Mouse (Mus musculus) kidney, adult 11 months (tissue): ENCODE measurements around the gene Helq.

ENCODE experiments used
- DNase-seq: peaks from one replicate; pipeline ENCODE4 v3.0.0; 2022

Helq gene

DNA sequence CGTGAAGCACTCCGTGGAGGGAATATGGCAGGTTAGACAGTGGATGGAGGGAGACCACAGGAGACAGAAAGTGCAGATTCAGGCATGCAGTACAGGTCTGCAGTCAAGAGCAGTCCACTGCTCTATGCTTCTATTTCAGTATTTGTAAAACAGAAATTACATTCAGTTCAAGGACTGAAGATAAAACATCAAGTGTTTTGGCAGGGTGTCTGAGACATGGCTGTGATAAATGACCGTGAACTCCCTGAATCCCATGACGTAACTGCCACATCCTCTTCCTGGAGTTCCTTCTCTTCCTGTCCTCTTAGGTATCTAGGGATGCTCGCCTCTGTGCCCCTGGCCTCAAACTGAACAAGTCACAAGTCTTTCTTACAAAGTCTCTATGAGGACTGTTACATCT, 21.5 kb downstream of the Helq start:
- no peak for DNase-seq

DNA sequence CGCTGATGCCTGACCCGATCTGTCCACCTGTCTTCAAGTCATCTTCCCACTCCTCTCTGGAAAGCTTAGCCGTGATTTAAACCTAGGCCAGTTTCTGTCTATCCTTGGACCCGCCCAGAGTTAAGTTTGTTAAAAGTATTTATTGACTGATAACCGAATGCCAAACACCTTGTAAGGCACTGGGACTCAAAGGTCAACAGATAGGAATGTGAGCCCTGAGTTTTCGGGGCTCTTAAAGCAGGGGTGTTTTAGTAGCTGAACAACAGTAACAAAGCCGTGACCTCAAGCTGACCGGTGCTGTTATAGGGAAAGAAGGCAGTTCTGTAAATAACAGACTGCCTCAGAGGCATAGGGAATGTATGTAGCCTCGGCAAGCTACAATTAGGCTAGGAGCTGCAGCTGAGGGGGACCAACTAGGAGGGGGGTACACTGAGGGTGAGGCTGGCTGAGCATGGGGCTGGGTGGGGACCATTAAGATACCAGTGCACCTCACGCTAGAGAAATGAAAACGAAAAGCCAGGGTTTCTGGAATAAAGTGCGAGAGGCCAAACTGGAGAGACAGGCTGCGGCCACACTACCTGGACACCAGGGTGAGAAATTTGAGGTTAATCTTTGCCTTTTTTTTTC, 22.5 kb downstream of the Helq start:
- DNase-seq: no peak

DNA sequence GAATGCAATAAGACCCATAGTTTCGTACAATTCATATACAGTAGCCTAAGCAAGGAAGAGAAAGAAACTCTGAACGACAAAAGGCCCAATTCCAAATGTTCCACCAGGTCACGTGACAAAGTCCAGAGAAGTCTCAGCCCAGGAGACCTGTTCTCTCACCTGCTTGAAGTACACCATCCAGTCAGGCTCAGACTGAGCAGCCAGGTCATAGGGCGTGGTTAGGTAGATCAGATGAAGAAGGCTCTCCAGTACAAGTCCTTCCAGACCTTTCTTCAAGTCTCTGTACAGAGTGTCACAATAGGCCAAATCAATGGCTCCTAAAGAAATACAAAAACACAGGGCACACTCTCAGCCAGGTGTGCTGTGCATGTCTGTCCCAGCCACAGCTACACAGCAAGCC, 26.8 kb downstream of the Helq start:
- no peak for DNase-seq

DNA sequence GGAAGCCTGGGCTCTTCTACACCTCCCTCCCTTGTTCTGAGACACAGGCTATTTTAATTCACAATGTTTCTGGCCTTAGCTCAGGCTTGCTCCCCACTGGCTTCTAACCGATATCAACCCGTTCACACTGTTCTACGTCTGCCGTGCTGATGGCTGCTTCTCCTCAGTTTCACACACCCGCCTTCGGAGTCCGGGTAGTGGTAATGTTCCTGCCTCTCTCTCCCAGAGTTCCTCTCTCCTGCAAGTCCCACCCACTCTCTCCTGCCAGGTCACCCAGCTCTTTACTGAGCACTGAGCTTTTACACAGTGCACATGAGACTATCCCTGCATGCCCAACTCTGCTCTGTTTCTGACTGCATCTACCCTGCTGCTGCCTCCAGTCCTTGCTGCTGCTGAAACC, 32.4 kb downstream of the Helq start:
- no peak for DNase-seq

DNA sequence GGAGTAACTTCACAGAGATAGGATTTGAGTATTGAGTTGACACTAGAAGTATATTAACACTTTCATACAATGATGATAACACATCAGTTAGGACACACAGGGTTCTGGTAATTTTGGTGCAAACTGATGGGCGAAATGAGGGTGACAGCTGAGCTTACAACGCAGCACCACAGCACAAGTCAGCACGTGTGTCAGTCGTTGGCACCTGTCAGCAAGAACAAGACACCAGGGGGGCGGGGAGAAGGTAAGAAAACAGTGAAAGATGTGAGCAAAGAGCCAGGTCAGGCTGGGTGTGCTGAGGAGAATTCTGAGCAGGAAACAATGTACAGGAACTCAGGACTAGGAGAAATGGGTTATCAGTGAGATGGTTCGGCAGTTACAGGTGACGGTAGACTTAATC, 36.7 kb downstream of the Helq start:
- DNase-seq: no peak

DNA sequence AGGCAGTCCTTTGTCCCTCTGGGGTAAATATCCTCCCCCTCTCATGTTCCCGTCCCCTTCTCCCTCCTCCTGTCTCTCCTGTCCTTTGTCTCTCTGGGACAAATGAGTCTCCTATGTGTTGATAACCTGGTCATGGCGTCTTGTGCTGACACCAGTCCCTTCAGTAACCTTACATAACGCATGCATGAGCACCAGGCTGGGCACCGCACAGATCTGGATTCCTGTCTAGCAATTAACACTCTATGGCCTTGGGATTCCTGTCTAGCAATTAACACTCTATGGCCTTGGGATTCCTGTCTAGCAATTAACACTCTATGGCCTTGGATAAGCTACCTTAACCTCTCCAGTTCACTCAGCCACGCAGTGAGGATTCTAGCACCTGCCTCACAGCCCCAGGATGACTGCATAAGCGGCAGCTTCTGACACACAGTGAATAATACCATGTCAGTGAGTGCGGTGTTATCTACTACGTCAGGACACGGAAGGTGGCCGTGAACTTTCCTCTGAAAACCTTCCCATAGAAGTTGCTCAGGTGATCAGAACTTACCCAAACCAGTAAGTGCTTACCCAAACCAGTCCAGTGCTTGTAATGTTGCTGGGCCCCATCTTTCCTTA, 38.2 kb downstream of the Helq start:
- DNase-seq: no peak

DNA sequence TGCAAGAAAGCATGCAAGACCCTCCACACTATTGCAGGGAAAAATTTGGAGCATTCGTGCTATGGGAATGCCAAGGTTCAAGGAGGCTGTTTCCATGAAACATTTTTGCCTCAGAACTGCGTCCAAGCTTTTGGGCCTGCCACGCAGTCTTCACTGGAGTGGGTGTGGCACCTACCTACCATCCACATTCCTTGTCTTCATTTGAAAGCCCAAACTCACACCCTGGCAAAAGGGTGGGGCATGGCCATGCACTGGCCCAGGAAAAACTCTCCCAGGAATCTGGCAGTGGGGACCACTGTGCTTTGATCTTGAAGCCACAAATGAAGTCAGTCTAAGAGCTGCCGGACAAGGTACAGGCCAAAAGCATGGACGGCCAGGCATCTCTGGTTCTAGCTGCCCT, 40.3 kb downstream of the Helq start:
- no peak for DNase-seq

DNA sequence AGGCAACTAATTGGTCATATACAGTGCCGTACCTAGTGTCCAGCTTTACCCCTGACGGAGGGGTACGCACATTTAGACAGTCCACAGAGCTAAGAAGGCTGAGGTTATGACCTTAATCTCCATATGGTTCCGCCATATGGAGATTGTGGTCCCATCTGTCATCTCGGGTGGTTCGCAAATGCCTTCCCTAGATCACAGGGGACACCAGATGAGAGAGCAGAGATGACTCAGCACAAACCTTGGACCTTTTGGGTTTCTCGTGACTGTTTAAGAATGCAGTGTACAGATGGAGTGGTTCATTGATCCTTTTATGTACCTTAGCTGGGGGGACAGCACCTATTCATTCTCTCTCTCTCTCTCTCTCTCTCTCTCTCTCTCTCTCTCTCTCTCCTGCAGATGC, 45.0 kb downstream of the Helq start:
- no peak for DNase-seq

DNA sequence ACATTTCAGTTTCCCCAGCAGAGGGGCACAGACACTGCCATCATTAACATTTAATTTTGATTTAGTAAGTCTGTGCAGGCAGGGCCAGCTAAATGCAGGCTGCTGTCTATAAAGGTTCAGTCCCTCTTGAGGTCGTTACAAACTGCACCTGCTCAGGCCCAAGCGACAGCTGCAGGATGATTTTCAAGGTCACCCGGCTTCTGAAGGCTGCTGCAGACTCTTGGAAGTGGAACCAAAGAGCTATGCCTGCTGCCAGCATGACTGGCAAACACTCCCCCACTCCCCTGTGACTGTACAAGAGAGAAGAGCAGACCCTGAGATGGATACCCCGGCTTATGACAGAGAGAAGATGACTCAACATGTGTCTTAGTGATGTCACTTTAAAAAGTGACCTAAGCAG, 46.7 kb downstream of the Helq start:
- no peak for DNase-seq

DNA sequence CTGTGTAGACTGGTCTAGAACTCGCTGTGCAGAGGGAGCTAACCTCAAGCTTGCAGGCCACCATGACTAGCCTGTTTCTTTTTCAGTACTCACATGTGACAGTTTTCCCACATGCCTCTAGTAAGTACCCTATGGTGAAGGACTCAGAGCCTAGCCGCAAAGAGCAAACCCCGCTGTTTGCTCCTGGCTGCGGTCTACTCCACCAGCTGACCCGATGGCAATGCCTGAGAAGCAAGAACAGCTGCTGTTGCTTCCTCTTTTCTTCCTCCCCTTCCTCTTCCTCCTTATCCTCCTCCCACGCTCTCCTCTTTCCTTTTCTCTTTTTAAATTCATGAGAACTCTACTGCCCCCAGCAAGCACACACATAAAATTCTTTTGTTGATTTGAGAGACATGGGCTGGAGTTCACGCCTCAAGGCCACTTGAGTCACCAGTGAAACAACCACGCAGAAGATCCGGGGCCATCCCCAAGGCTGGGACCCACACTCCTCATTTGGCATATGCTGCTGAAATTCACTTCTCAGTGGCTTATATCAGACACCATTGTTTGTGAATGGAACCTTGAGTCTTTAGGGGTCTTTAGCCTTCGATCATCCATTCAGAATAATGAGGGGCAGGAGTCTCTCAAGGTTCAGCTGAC, 47.7 kb downstream of the Helq start:
- no peak for DNase-seq

DNA sequence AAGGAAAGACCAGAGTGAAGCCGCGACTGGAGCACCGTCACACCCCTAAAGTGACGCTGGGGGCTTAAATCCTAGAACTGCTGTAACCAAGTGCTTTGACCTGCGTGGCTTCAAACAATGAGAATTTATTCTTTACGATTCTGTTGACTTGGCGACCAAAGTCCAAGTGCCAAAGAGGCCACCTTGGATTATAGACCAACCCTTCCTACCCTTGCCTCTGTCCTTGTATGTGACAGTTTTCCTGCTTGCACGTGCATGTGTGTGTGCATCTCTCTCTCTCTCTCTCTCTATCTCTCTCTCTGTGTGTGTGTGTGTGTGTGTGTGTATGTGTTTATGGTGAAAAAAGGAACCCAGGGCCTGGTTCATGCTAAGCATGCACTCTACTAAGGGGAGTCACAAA, 59.6 kb downstream of the Helq start:
- no peak for DNase-seq

DNA sequence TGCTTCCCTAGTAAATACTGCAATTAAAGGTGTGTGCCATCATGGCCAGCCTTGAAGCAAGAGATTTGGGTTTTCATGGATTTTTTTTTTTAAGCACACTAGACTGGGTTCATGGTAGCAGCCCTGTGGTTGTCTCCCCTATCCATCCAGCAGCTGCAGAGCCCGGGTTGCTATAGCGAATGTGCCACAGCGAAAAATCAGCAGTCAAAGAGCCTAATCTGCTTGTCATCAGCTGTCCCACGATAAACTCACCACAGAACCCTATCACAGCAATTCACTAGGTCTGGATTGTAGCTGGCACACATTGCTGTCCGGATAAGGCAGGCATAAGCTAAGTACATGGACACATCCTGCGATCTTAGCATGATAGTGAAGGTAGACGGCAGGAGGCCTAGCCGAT, 61.5 kb downstream of the Helq start:
- DNase-seq: no peak

DNA sequence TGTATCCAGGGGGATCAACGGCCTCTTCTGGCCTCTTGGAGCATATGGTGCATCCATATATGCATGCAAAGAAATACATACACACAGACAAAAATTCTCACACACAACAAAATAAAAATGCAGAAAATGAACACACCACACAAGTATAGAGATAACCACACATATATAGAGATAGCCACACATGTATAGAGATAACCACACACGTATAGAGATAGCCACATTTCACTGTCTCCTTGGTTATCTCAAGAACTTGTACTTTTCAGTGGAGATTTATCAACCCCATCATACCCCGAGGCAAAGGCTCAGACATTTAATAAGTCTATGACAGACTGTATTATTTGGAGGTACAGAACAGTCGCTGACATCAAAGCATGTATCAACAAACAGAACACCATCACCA, 63.9 kb downstream of the Helq start:
- no peak for DNase-seq

DNA sequence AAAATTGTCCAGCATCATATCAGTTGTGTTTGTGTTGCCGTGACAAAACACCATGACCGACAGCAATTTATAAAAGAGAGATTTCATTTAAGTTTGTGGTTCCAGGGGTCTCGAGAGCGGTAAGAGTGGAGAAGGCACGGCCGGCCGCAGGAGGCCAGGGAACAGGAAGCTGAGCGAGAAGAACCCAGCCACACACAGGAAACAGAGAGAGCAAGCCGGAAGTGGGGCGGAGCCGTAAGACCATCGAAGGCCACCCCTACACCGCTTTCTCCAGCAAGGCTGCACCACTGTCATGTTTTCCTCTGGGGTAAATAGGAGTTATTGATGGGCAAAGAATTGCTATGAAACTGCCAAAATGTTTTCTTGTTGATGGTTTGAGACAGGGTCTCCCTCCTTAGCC, 69.6 kb downstream of the Helq start:
- no peak for DNase-seq

DNA sequence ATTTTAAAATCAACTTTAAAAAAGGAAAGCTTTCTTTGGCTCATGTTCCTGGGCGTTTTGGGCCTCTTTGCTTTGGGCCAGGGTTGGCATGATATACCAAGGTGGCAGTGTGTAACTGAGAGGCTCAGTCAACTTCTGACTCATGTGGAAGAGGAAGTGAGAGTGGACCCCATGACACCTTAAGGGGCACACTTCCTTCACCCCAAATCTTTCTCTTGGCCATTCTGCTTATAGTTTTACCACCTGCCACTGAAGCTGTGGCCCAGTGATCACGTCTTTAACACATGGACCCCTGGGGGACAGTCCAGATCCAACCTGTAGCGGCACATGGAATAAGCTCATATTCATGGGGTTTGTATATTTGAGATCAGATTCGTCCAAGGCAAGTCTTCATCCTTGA, 72.4 kb downstream of the Helq start:
- DNase-seq: no peak

DNA sequence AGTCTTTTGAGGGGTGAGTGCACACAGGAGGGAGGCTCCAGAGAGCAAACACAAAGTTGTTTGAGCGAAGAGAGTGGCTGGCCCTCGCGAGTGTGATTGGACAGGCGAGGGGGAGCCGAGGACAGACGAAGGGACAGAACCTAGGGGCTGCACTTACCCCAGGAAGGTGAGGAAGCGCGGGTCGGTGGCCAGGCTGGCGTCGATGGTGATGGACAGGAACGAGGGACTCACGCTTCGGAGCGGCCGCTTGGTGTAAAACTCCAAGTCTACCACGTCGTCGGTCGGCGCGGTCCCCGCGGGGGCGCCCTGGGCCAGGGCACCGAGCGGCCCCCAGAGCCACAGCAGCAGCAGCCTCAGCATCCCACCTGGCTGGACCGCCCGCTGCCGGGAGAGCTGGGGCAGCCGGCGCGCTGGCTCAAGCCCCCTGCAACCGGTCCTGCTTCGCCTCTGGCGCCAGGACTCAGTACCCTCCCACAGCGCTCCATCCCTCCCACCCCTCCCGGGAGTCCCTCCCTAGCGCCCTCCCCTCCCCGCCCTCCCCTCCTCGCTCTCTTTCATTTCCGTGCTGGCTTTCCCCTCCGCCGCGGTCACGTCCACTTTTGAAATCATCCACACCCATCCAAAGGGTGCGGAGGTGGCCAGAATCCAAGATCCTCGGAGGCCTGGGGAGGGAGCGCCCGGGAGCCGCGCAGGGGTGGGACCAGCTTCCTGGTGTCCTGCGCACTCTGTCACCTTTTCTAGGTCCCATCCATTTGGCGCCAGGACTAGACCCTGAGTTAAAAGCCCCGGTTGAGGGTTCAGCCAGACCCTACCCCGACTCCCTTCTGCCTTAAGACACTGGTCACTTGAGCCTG, 78.9 kb downstream of the Helq start, which contains the start of gene Hpse:
Hpse (minus strand) TSS at position 482 of the 854 bp plus-strand sequence.
- peak; percentile 6 for DNase-seq

DNA sequence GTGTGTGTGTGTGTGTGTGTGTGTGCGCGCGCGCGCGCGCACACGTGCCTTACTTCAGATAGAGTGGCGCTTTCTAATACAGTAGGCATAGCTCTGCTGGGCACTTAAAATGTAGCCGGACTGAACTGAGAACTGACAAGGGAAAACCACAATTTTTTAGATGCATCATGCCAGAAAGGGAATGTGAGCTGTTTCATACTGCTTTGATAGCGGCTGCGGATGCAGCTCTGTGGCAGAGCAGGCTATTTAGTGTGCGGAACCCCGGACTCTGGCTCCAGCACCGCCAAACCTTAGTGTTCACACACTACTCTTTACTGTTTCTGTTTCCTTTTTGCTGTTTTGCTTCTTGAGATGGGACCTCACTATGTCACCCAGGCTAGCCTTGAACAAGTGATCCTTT, 81.6 kb downstream of the Helq start:
- DNase-seq: no peak
